Mouse (Mus musculus) MEL (cell line): ENCODE measurements around the gene Zc3h10. TPM values are rescaled to one million over a fixed set of nuclear protein-coding genes. Genes with fewer than 3 reads are reported as not detected.

ENCODE experiments used
- DNase-seq: peaks from one replicate; pipeline ENCODE4 v3.0.0; 2011; ENCODE audit warnings: low read depth, low spot score
- H3K27ac ChIP-seq: 2 replicates; pipeline ENCODE4 v1.5.1; 2012; ENCODE audit warnings: low read depth, mild to moderate bottlenecking, control low read depth, low read length, moderate library complexity; ENCODE audit not compliant: control insufficient read depth
- H3K27me3 ChIP-seq, 2 experiments: fragments of 150-350 bp in 1 of 2; sonication (generic) in 1 of 2; 2 replicates each; pipeline ENCODE4 v1.6.1; 2012; ENCODE audit warnings: low read length in 2 of 2, mild to moderate bottlenecking in 2 of 2, improper control_type of control experiment in 1 of 2, moderate library complexity in 1 of 2; ENCODE audit not compliant: insufficient read depth in 2 of 2, control insufficient read depth in 1 of 2
- H3K36me3 ChIP-seq, 2 experiments: 2 replicates each; pipeline ENCODE4 v1.6.1; 2012 to 2014; ENCODE audit warnings: low read length in 2 of 2, improper control_type of control experiment in 1 of 2, inconsistent platforms in 1 of 2, mild to moderate bottlenecking in 1 of 2; ENCODE audit not compliant: insufficient read depth in 2 of 2, control insufficient read depth in 1 of 2
- H3K4me1 ChIP-seq, 2 experiments: fragments of 150-350 bp in 1 of 2; sonication (generic) in 1 of 2; 2 replicates each; pipeline ENCODE4 v1.6.1; 2012; ENCODE audit warnings: low read length in 2 of 2, improper control_type of control experiment in 1 of 2, mild to moderate bottlenecking in 1 of 2; ENCODE audit not compliant: insufficient read depth in 2 of 2, control insufficient read depth in 1 of 2
- H3K4me3 ChIP-seq, 2 experiments: fragments of 150-350 bp in 1 of 2; sonication (generic) in 1 of 2; 2 replicates each; pipeline ENCODE4 v1.5.1; 2012; ENCODE audit warnings: low read depth in 2 of 2, low read length in 2 of 2, mild to moderate bottlenecking in 2 of 2, moderate library complexity in 2 of 2, control low read depth in 1 of 2, improper control_type of control experiment in 1 of 2; ENCODE audit not compliant: control insufficient read depth in 1 of 2, insufficient read depth in 1 of 2
- H3K79me2 ChIP-seq: 2 replicates; pipeline ENCODE4 v1.6.1; 2012; ENCODE audit warnings: mild to moderate bottlenecking, low read length, moderate library complexity; ENCODE audit not compliant: control insufficient read depth, poor library complexity, insufficient read depth
- H3K9ac ChIP-seq: 2 replicates; pipeline ENCODE4 v1.6.1; 2012; ENCODE audit warnings: low read depth, mild to moderate bottlenecking, control low read depth, low read length, moderate library complexity; ENCODE audit not compliant: control insufficient read depth, poor library complexity, severe bottlenecking
- H3K9me3 ChIP-seq: fragments of 150-350 bp; sonication (generic); replicated peaks from 2 replicates; pipeline ENCODE4 v1.6.1; 2012; ENCODE audit warnings: mild to moderate bottlenecking, low read length, improper control_type of control experiment, moderate library complexity; ENCODE audit not compliant: insufficient read depth
- CHD1 ChIP-seq: IDR thresholded peaks from 2 replicates; pipeline ENCODE4 v1.6.1; 2012; ENCODE audit warnings: low read depth, mild to moderate bottlenecking, inconsistent platforms, low read length, improper control_type of control experiment
- CHD2 ChIP-seq: IDR thresholded peaks from 2 replicates; pipeline ENCODE4 v1.6.1; 2011; ENCODE audit warnings: low read length, improper control_type of control experiment
- CTCF ChIP-seq, 3 experiments: IDR thresholded peaks in 2 of 3; conservative IDR thresholded peaks in 1 of 3; 2 replicates each; pipeline ENCODE4 v1.5.1; 2011 to 2012; ENCODE audit warnings: low read length in 3 of 3, low read depth in 2 of 3, mild to moderate bottlenecking in 2 of 3, improper control_type of control experiment in 1 of 3, inconsistent platforms in 1 of 3, mixed read lengths in 1 of 3, moderate library complexity in 1 of 3; ENCODE audit not compliant: control insufficient read depth in 1 of 3, insufficient read depth in 1 of 3, poor library complexity in 1 of 3, severe bottlenecking in 1 of 3
- ETS1 ChIP-seq: IDR thresholded peaks from 2 replicates; pipeline ENCODE4 v1.6.1; 2012; ENCODE audit warnings: low read depth, mild to moderate bottlenecking, inconsistent platforms, low read length, improper control_type of control experiment, moderate library complexity
- GABPA ChIP-seq: IDR thresholded peaks from 2 replicates; pipeline ENCODE4 v1.6.1; 2012; ENCODE audit warnings: low read depth, mild to moderate bottlenecking, inconsistent platforms, low read length, improper control_type of control experiment, moderate library complexity
- GATA1 ChIP-seq: IDR thresholded peaks from 2 replicates; pipeline ENCODE4 v1.6.1; 2011; ENCODE audit warnings: low read depth, low read length, improper control_type of control experiment
- KAT2A ChIP-seq: conservative IDR thresholded peaks from 2 replicates; pipeline ENCODE4 v1.6.1; 2012; ENCODE audit warnings: low read depth, low read length, improper control_type of control experiment, inconsistent platforms
- MEF2A ChIP-seq: IDR thresholded peaks from 2 replicates; pipeline ENCODE4 v1.6.1; 2014; ENCODE audit warnings: low read depth, mild to moderate bottlenecking, inconsistent platforms, low read length, improper control_type of control experiment; ENCODE audit not compliant: poor library complexity, insufficient replicate concordance, severe bottlenecking; ENCODE audit errors: extremely low read depth
- MXI1 ChIP-seq: IDR thresholded peaks from 2 replicates; pipeline ENCODE4 v1.6.1; 2011; ENCODE audit warnings: mild to moderate bottlenecking, low read depth, low read length, improper control_type of control experiment
- MYB ChIP-seq: IDR thresholded peaks from 2 replicates; pipeline ENCODE4 v1.6.1; 2011; ENCODE audit warnings: mild to moderate bottlenecking, low read depth, low read length, improper control_type of control experiment
- POLR2A ChIP-seq, 2 experiments: IDR thresholded peaks; 2 replicates each; pipeline ENCODE4 v1.6.1; 2011 to 2012; ENCODE audit warnings: low read length in 2 of 2, mild to moderate bottlenecking in 2 of 2, control low read depth in 1 of 2, improper control_type of control experiment in 1 of 2, low read depth in 1 of 2, moderate library complexity in 1 of 2; ENCODE audit not compliant: control insufficient read depth in 1 of 2, insufficient read depth in 1 of 2, poor library complexity in 1 of 2
- POLR2AphosphoS2 ChIP-seq: IDR thresholded peaks from 2 replicates; pipeline ENCODE4 v1.6.1; 2011; ENCODE audit warnings: low read length, improper control_type of control experiment
- POLR2AphosphoS5 ChIP-seq: IDR thresholded peaks from 2 replicates; pipeline ENCODE4 v1.6.1; 2012; ENCODE audit warnings: low read depth, borderline replicate concordance, mild to moderate bottlenecking, inconsistent platforms, low read length, moderate library complexity, mixed read lengths
- RAD21 ChIP-seq: IDR thresholded peaks from 2 replicates; pipeline ENCODE4 v1.6.1; 2011; ENCODE audit warnings: mild to moderate bottlenecking, low read depth, low read length, improper control_type of control experiment
- RCOR1 ChIP-seq: IDR thresholded peaks from 2 replicates; pipeline ENCODE4 v1.6.1; 2012; ENCODE audit warnings: low read depth, mild to moderate bottlenecking, inconsistent platforms, low read length, improper control_type of control experiment
- SIN3A ChIP-seq: IDR thresholded peaks from 2 replicates; pipeline ENCODE4 v1.6.1; 2012; ENCODE audit warnings: low read length, improper control_type of control experiment, inconsistent platforms
- SMC3 ChIP-seq: IDR thresholded peaks from 2 replicates; pipeline ENCODE4 v1.6.1; 2011; ENCODE audit warnings: low read depth, low read length, improper control_type of control experiment
- TAL1 ChIP-seq: IDR thresholded peaks from 2 replicates; pipeline ENCODE4 v1.6.1; 2012; ENCODE audit warnings: mild to moderate bottlenecking, inconsistent platforms, low read length, moderate library complexity, mixed read lengths
- TBP ChIP-seq: IDR thresholded peaks from 2 replicates; pipeline ENCODE4 v1.8.0; 2011; ENCODE audit warnings: low read depth, low read length, improper control_type of control experiment
- UBTF ChIP-seq: IDR thresholded peaks from 2 replicates; pipeline ENCODE4 v1.6.1; 2012; ENCODE audit warnings: low read depth, mild to moderate bottlenecking, inconsistent platforms, low read length, improper control_type of control experiment, moderate library complexity, borderline replicate concordance; ENCODE audit not compliant: insufficient read depth
- USF2 ChIP-seq, 2 experiments: IDR thresholded peaks; 2 replicates each; pipeline ENCODE4 v1.6.1; 2011 to 2012; ENCODE audit warnings: improper control_type of control experiment in 2 of 2, low read length in 2 of 2, borderline replicate concordance in 1 of 2, inconsistent platforms in 1 of 2, low read depth in 1 of 2, mild to moderate bottlenecking in 1 of 2; ENCODE audit not compliant: insufficient read depth in 1 of 2
- ZKSCAN1 ChIP-seq: IDR thresholded peaks from 2 replicates; pipeline ENCODE4 v1.6.1; 2012; ENCODE audit warnings: low read depth, mild to moderate bottlenecking, inconsistent platforms, low read length, improper control_type of control experiment, moderate library complexity
- ZMIZ1 ChIP-seq: IDR thresholded peaks from 2 replicates; pipeline ENCODE4 v1.6.1; 2012; ENCODE audit warnings: low read depth, mild to moderate bottlenecking, inconsistent platforms, low read length, improper control_type of control experiment, moderate library complexity
- ZNF384 ChIP-seq: IDR thresholded peaks from 2 replicates; pipeline ENCODE4 v1.6.1; 2012; ENCODE audit warnings: low read depth, mild to moderate bottlenecking, inconsistent platforms, low read length, improper control_type of control experiment
- polyA plus RNA-seq, 2 experiments: library from polyadenylated mRNA; stranded (reverse) in 1 of 2; unstranded in 1 of 2; fragments of >175 nt in 1 of 2; fragments of >200 nt in 1 of 2; gene quantifications; 2 replicates each; pipeline versions ENCODE4 v1.2.1 to v1.2.4; 2012; ENCODE audit warnings: low replicate concordance in 2 of 2, low read depth in 1 of 2; ENCODE audit not compliant: insufficient read length in 2 of 2, insufficient read depth in 1 of 2, missing spikeins in 1 of 2
- total RNA-seq: library from RNA; depleted of rRNA; stranded (reverse); fragments of 300-350 nt; gene quantifications from 2 replicates; pipeline ENCODE4 v1.2.3, GENCODE M21; 2012

Zc3h10 gene
- total and polyA plus RNA-seq, 3 experiments, result 14.6 to 17.3 TPM; not detected in 1

DNA sequence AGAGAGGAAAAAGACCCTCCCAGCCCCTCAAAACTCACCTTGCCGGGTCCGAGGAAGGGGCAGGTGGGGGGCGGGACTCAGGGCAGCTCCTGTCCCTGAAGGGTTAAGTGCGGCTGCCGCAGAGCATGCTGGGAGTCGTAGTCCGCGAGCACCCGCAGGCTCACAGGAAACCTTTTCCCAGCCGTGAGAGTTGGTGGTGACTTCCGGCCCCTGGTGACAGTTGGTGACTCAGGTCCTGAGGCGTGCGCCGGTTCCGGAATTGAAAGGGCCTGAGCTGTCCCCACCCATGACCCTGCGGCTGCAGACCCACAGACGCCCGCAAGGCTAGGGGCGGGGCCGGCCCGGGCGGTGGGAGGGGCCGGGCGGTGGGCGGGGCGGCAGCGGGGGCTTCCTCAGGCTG lies 49.0 kb downstream of the Zc3h10 start, which contains the start of gene Myl6b (continued):
- TF ChIP-seq USF2 (IDR thresholded peaks at IDR 0.05; ENCODE audit: borderline replicate concordance in 1 of 2, insufficient read depth in 1 of 2, low read depth in 1 of 2, low read length in 2 of 2) (no peak), POLR2A (IDR thresholded peaks at IDR 0.05; ENCODE audit: control insufficient read depth in 1 of 2, insufficient read depth in 1 of 2, low read depth in 1 of 2, low read length in 2 of 2, poor library complexity in 1 of 2) (no peak; a peak in 1 of 4 replicates), ZMIZ1 (no peak), RCOR1 (peak; percentile 9; the same call in 1 of the 2 replicates), MYB (peak; percentile 96), CTCF (IDR thresholded peaks at IDR 0.05 in 2 of 3, conservative IDR thresholded peaks at IDR 0.05 in 1 of 3; ENCODE audit: control insufficient read depth in 1 of 3, insufficient read depth in 1 of 3, low read depth in 2 of 3, low read length in 3 of 3, poor library complexity in 1 of 3, severe bottlenecking in 1 of 3) (no peak), TAL1 (no peak)

DNA sequence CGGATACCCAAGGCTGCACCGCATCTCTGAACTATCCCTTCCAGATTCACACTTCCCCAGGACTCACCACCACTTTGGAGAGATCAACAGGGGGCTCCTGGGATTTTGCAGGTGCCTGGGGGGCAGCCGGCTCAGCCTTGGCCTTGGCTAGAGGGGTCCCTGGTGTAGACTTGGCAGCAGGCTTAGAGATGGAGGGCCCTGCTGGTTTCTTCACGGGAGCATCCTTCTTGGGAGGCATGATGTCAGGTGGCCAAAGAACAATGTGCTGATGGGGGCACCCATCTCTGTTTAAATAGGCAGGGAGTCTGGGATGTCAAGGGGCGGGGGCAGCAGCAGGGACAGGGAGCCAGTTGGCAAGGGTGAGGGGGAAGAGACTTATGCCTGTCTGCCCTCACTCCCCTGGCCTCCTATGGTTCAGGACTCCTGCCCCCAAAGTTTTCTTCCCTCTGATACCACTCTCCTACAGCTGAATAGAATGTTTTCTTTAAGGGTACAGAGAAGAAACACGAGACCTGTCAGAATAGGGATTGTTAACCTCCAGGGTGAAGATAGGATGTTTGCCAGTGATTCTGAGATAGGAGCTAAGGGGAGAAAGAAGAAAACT lies 50.3 kb downstream of the Zc3h10 start:
- peaks cover 0 to 18% of the 10 kb centered on the region in 2 experiments; a peak in 2 of 4 replicates for H3K36me3 ChIP-seq
- H3K27me3 ChIP-seq, result no peaks in the 10 kb centered on the region
- DNase-seq, result no peak
- H3K79me2 ChIP-seq, result peaks cover 27% of the 10 kb centered on the region
- peaks cover 17 to 30% of the 10 kb centered on the region in 2 experiments for H3K4me1 ChIP-seq
- H3K9ac ChIP-seq, result no peak overlapping the region
- H3K9me3 ChIP-seq, result no peaks in the 10 kb centered on the region
- TF ChIP-seq SIN3A, result 0 out of 2 replicates have a peak, but pooled peaks have one; percentile 13
- TF ChIP-seq GATA1, result 0 out of 2 replicates have a peak, but pooled peaks have one; percentile 24
- TF ChIP-seq UBTF, result no peak
- TF ChIP-seq MXI1, result peak; percentile 22; the same call in 1 of the 2 replicates
- no peak overlapping the region for H3K4me3 ChIP-seq
- no peak overlapping the region for H3K27ac ChIP-seq

DNA sequence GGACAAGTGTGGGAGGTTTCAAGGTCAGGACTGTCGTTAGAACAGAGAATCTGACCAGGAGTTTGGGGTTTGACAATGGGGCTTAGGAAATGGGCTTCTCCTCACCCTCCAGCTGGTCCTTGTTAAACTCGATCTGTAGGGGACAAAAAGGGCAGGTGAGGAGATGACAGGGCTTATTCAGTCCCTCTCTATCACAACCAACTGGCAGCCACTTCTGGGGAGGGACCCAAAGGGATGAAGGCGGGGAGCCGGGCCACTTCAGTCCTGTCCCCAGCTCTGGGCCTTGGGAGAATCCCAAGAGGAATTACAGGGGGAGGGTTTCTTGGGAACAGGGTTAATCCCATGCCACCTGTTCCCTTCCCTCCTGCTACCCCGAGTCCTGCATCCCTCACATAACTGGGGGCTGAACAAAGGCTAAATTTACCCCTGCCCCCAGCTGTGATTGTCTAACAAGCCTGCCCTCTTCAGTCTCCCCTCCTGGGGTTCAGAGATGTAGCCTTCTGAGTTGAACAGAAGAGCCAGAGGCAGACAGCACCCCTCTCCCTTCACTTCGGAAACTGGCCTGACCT lies 51.0 kb downstream of the Zc3h10 start:
- H3K4me1 ChIP-seq, result peaks cover 17 to 34% of the 10 kb centered on the region in 2 experiments
- no peaks in the 10 kb centered on the region for H3K9me3 ChIP-seq

More for the DNA sequence above, 51.0 kb downstream of the Zc3h10 start:
- peak overlapping the region; percentile 73 for H3K27ac ChIP-seq
- no peaks in the 10 kb centered on the region for H3K27me3 ChIP-seq
- peaks cover 32% of the 10 kb centered on the region for H3K79me2 ChIP-seq
- peaks cover 0 to 21% of the 10 kb centered on the region in 2 experiments; a peak in 2 of 4 replicates for H3K36me3 ChIP-seq
- no peak overlapping the region; a peak in 1 of 4 replicates for H3K4me3 ChIP-seq
- peak overlapping the region; percentile 59 for H3K9ac ChIP-seq
- TF ChIP-seq CHD1 (no peak), UBTF (no peak), ZKSCAN1 (no peak), RCOR1 (no peak), MEF2A (no peak), ETS1 (no peak), RAD21 (no peak), TAL1 (no peak), KAT2A (no peak), ZNF384 (no peak), MXI1 (no peak), SIN3A (no peak), POLR2AphosphoS2 (no peak), CTCF (IDR thresholded peaks at IDR 0.05 in 2 of 3, conservative IDR thresholded peaks at IDR 0.05 in 1 of 3; ENCODE audit: control insufficient read depth in 1 of 3, insufficient read depth in 1 of 3, low read depth in 2 of 3, low read length in 3 of 3, poor library complexity in 1 of 3, severe bottlenecking in 1 of 3) (no peak), GABPA (no peak), POLR2A (IDR thresholded peaks at IDR 0.05; ENCODE audit: control insufficient read depth in 1 of 2, insufficient read depth in 1 of 2, low read depth in 1 of 2, low read length in 2 of 2, poor library complexity in 1 of 2) (no peak), POLR2AphosphoS5 (no peak), TBP (no peak), SMC3 (no peak), CHD2 (no peak)
- no peak for DNase-seq
